In genomic region chr13:65278383-65279341, GRCm38 (mm10) we compare ENCODE assay signal across 8 mouse cellular contexts. TPM values are rescaled to one million over a fixed set of nuclear protein-coding genes. Genes with fewer than 3 reads are reported as not detected.
DNase-seq lines count a peak whose midpoint lies in the region; ATAC-seq and TF ChIP-seq lines count a peak whose summit lies in the region.

Gene Zfp369, plus strand, starts transcription at chr13:65278814.

- H3K4me3 ChIP-seq in embryonic facial prominence, embryonic 13.5 days = peak within 1 kb of the TSS; percentile 65
- H3K4me3 ChIP-seq in kidney, adult 2 months (ENCODE audit: insufficient read depth, low read depth, low read length) = peak within 1 kb of the TSS; percentile 84
- peak within 1 kb of the TSS; percentile 63 for H3K4me3 ChIP-seq in limb, embryonic 12.5 days (replicated peaks)
- peak within 1 kb of the TSS; percentile 52 for H3K4me3 ChIP-seq in midbrain, embryonic 15.5 days
- H3K4me3 ChIP-seq in spleen, adult 2 months (ENCODE audit: extremely low read depth, insufficient read depth, insufficient read length) = peak within 1 kb of the TSS; percentile 86

- peak within 1 kb of the TSS; percentile 63 for H3K4me2 ChIP-seq in embryonic facial prominence, embryonic 13.5 days
- H3K4me2 ChIP-seq in limb, embryonic 12.5 days = peak within 1 kb of the TSS; percentile 57
- peak within 1 kb of the TSS; percentile 64 for H3K4me2 ChIP-seq in midbrain, embryonic 15.5 days

- peak; percentile 93 for DNase-seq in 3134 (ENCODE audit: extremely low read depth, insufficient read length, low spot score)
- DNase-seq in adrenal gland, postnatal 36 days = peak; percentile 97
- peak; percentile 96 to 97 for DNase-seq in heart, adult 18-20 months
- DNase-seq in kidney, adult 2 months = peak; percentile 96
- DNase-seq in spleen, adult 2 months (ENCODE audit: low read depth in 1 of 2, low spot score in 2 of 2) = peak; percentile 75 to 93

- no peaks in the 10 kb centered on the region for H3K4me1 ChIP-seq in embryonic facial prominence, embryonic 13.5 days
- peaks cover 4% of the 10 kb centered on the region; the same call in 1 of the 2 replicates for H3K4me1 ChIP-seq in kidney, adult 2 months (ENCODE audit: control insufficient read depth, insufficient read depth, low read length)
- no peaks in the 10 kb centered on the region for H3K4me1 ChIP-seq in limb, embryonic 12.5 days (replicated peaks)
- peaks cover 15% of the 10 kb centered on the region; the same call in 1 of the 2 replicates for H3K4me1 ChIP-seq in midbrain, embryonic 15.5 days
- no peaks in the 10 kb centered on the region for H3K4me1 ChIP-seq in spleen, adult 2 months (ENCODE audit: control insufficient read depth, insufficient read depth, insufficient read length)

- peaks cover 28% of the 10 kb centered on the region for H3K9me3 ChIP-seq in embryonic facial prominence, embryonic 13.5 days
- peaks cover 43% of the 10 kb centered on the region for H3K9me3 ChIP-seq in limb, embryonic 12.5 days
- H3K9me3 ChIP-seq in midbrain, embryonic 15.5 days = peaks cover 22% of the 10 kb centered on the region

- peaks cover 51% of the 10 kb centered on the region for H3K36me3 ChIP-seq in embryonic facial prominence, embryonic 13.5 days
- no peaks in the 10 kb centered on the region for H3K36me3 ChIP-seq in kidney, adult 2 months (ENCODE audit: control insufficient read depth, insufficient read depth, low read length)
- peaks cover 48% of the 10 kb centered on the region for H3K36me3 ChIP-seq in limb, embryonic 12.5 days
- H3K36me3 ChIP-seq in midbrain, embryonic 15.5 days (replicated peaks) = peaks cover 21% of the 10 kb centered on the region; the same call in 1 of the 2 replicates
- H3K36me3 ChIP-seq in spleen, adult 2 months (ENCODE audit: control insufficient read depth, insufficient read depth, low read length) = no peaks in the 10 kb centered on the region

- H3K27me3 ChIP-seq in embryonic facial prominence, embryonic 13.5 days = no peaks in the 10 kb centered on the region
- no peaks in the 10 kb centered on the region for H3K27me3 ChIP-seq in kidney, adult 2 months (replicated peaks; ENCODE audit: control insufficient read depth, insufficient read depth, low read length)
- H3K27me3 ChIP-seq in limb, embryonic 12.5 days = no peaks in the 10 kb centered on the region
- no peaks in the 10 kb centered on the region for H3K27me3 ChIP-seq in midbrain, embryonic 15.5 days (replicated peaks)
- H3K27me3 ChIP-seq in spleen, adult 2 months (ENCODE audit: control insufficient read depth, insufficient read depth, low read length) = no peaks in the 10 kb centered on the region

- peak within 1 kb of the TSS; percentile 77 for H3K9ac ChIP-seq in embryonic facial prominence, embryonic 13.5 days
- H3K9ac ChIP-seq in limb, embryonic 12.5 days (replicated peaks) = peak within 1 kb of the TSS; percentile 71
- peak within 1 kb of the TSS; percentile 59 for H3K9ac ChIP-seq in midbrain, embryonic 15.5 days

- WGBS in embryonic facial prominence, embryonic 13.5 days = under 1% methylated on average over 50 of the region's 50 CpGs
- WGBS in kidney, adult 2 months = under 1% methylated on average over 50 of the region's 50 CpGs
- 1% methylated on average over 50 of the region's 50 CpGs for WGBS in limb, embryonic 12.5 days
- under 1% methylated on average over 50 of the region's 50 CpGs for WGBS in midbrain, embryonic 15.5 days
- WGBS in spleen, adult 2 months = under 1% methylated on average over 50 of the region's 50 CpGs

- peak; percentile 99 for ATAC-seq in embryonic facial prominence, embryonic 13.5 days (ENCODE audit: insufficient number of reproducible peaks, insufficient read depth, low FRiP score, low TSS enrichment, low read depth)
- peak; percentile 99 for ATAC-seq in limb, embryonic 12.5 days (ENCODE audit: insufficient number of reproducible peaks, insufficient read depth, low FRiP score, low TSS enrichment, low read depth)
- peak; percentile 98 for ATAC-seq in midbrain, embryonic 15.5 days (replicated peaks)

- H3K27ac ChIP-seq in embryonic facial prominence, embryonic 13.5 days = peak within 1 kb of the TSS; percentile 80
- H3K27ac ChIP-seq in kidney, adult 2 months (ENCODE audit: insufficient read depth, low read depth, low read length) = peak within 1 kb of the TSS; percentile 78
- H3K27ac ChIP-seq in limb, embryonic 12.5 days = peak within 1 kb of the TSS; percentile 84
- peak within 1 kb of the TSS; percentile 91 for H3K27ac ChIP-seq in midbrain, embryonic 15.5 days
- H3K27ac ChIP-seq in spleen, adult 2 months (ENCODE audit: insufficient read depth, low read length) = peak within 1 kb of the TSS; percentile 95

- no peak for TF ChIP-seq CTCF in kidney, adult 2 months (conservative IDR thresholded peaks at IDR 0.05; ENCODE audit: insufficient read depth, insufficient read length, low read depth, low read length)
- no peak for TF ChIP-seq CTCF in spleen, adult 2 months (IDR thresholded peaks at IDR 0.05; ENCODE audit: extremely low read depth, insufficient read depth, insufficient read length, insufficient replicate concordance)

- TF ChIP-seq POLR2A in kidney, adult 2 months (IDR thresholded peaks at IDR 0.05; ENCODE audit: low read depth, low read length) = no peak
- TF ChIP-seq POLR2A in spleen, adult 2 months (IDR thresholded peaks at IDR 0.05; ENCODE audit: low read depth, low read length) = peak; percentile 9; the same call in 1 of the 2 replicates

RNA-seq across cellular contexts. Expression of gene Zfp369, which starts in this region (rescaled TPM):
- total RNA-seq in adrenal gland, postnatal 36 days (2021) = 10 to 100 TPM; 24.4 to 29.3 TPM
- polyA plus RNA-seq in embryonic facial prominence, embryonic 13.5 days (2015; fragmentation: Nextera tagmentation; extraction: Ambion mirVana) = 16.4 and 18.0 TPM in 2 replicates
- total RNA-seq in heart, adult 18-20 months (2021) = 10 to 100 TPM; 20.7 to 22.6 TPM
- 17.1 and 19.0 TPM in 2 replicates for polyA plus RNA-seq in kidney, adult 2 months (2012; rRNA removed)
- polyA plus RNA-seq in limb, embryonic 12.5 days (2016; fragmentation: Nextera tagmentation; extraction: Ambion mirVana) = 19.4 and 20.5 TPM in 2 replicates
- 15.4 and 18.2 TPM in 2 replicates for polyA plus RNA-seq in midbrain, embryonic 15.5 days (2015; fragmentation: Nextera tagmentation; extraction: Ambion mirVana)
- polyA plus RNA-seq in spleen, adult 2 months (2012; rRNA removed) = 11.7 and 12.1 TPM in 2 replicates

Comparison
In these comparisons a context has a peak if more than half of its experiments do, and no peak if none do; other contexts are left out.
1. Peak in every context shown above with its lines: DNase-seq, ATAC-seq, H3K4me3 ChIP-seq and H3K27ac ChIP-seq.